Mouse (Mus musculus) forebrain, postnatal 0 days (tissue): ENCODE data around the gene Dhx16. TPM values are rescaled to one million over a fixed set of nuclear protein-coding genes. Genes with fewer than 3 reads are reported as not detected.
A peak's percentile ranks its signal among the peaks of the same experiment; 100 is the strongest.

Experiments
- ATAC-seq: fragments of 200-750 bp; cut with Nextera tagmentation; 2 replicates; pipeline ENCODE4 v1.8.0; 2017; ENCODE audit warnings: mild to moderate bottlenecking, moderate library complexity
- DNase-seq: peaks from one replicate; pipeline ENCODE4 v3.0.0-alpha.2; 2015
- H3K27ac ChIP-seq: fragments of 300-500 bp; sonication (generic); 2 replicates; pipeline ENCODE4 v1.5.1; 2014; ENCODE audit warnings: low read depth, mild to moderate bottlenecking, antibody characterized with exemption, low read length, moderate library complexity, mixed read lengths
- H3K27me3 ChIP-seq: fragments of 300-500 bp; sonication (generic); 2 replicates; pipeline ENCODE4 v1.6.1; 2014; ENCODE audit warnings: mild to moderate bottlenecking, low read length, mixed read lengths; ENCODE audit not compliant: insufficient read depth
- H3K36me3 ChIP-seq: fragments of 300-500 bp; sonication (generic); 2 replicates; pipeline ENCODE4 v1.6.1; 2014; ENCODE audit warnings: mild to moderate bottlenecking, moderate library complexity; ENCODE audit not compliant: insufficient read depth
- H3K4me1 ChIP-seq: fragments of 300-500 bp; sonication (generic); 2 replicates; pipeline ENCODE4 v1.6.1; 2014; ENCODE audit warnings: antibody characterized with exemption; ENCODE audit not compliant: insufficient read depth
- H3K4me2 ChIP-seq: fragments of 300-500 bp; sonication (generic); 2 replicates; pipeline ENCODE4 v1.6.1; 2014; ENCODE audit warnings: low read depth, mild to moderate bottlenecking, moderate library complexity
- H3K4me3 ChIP-seq: fragments of 300-500 bp; sonication (generic); 2 replicates; pipeline ENCODE4 v1.5.1; 2014; ENCODE audit warnings: low read depth, low read length, mixed read lengths
- H3K9ac ChIP-seq: fragments of 300-500 bp; sonication (generic); 2 replicates; pipeline ENCODE4 v1.6.1; 2014; ENCODE audit warnings: mild to moderate bottlenecking
- H3K9me3 ChIP-seq: fragments of 300-500 bp; sonication (generic); 2 replicates; pipeline ENCODE4 v1.6.1; 2016; ENCODE audit warnings: low read length
- CTCF ChIP-seq: sonication (generic); IDR thresholded peaks from 2 replicates; pipeline ENCODE4 v1.5.1; 2016; ENCODE audit warnings: antibody characterized with exemption, control low read depth, low read depth
- WGBS: fragments of 180-500 bp; shearing (Covaris S2); extraction: QIAGEN DNeasy Blood & Tissue Kit; methylation state at CpG from one replicate; pipeline ENCODE4 v1.1.7; 2014; 5-methylcytosine and 5-hydroxymethylcytosine counted together
- polyA plus RNA-seq: library from polyadenylated mRNA; unstranded; fragments of >200 nt; fragmentation: Nextera tagmentation; extraction: Ambion mirVana; gene quantifications from 2 replicates; pipeline ENCODE4 v1.2.1, GENCODE M21; 2015
- total RNA-seq: library from RNA; depleted of rRNA; stranded (reverse); fragments of >200 nt; gene quantifications from 2 replicates; pipeline ENCODE4 v1.2.3, GENCODE M21; 2014

The Dhx16 gene
- total and polyA plus RNA-seq, 2 experiments from 2014 or later: 21.8 to 33.0 TPM

GRCm38 (mm10) chr17:35918276-35919059, 38.8 kb downstream of the Dhx16 start:
- no peaks in the 10 kb centered on the region for H3K27me3 ChIP-seq
- WGBS: under 1% methylated on average over 11 of the region's 11 CpGs
- H3K4me2 ChIP-seq: peak overlapping the region; percentile 79
- no peak for TF ChIP-seq CTCF
- H3K4me3 ChIP-seq: peak overlapping the region; percentile 72
- peak overlapping the region; percentile 100 for H3K27ac ChIP-seq
- H3K36me3 ChIP-seq: peaks cover 5% of the 10 kb centered on the region
- DNase-seq (no peak), ATAC-seq (no peak)
- peak overlapping the region; percentile 99 for H3K9ac ChIP-seq
- no peaks in the 10 kb centered on the region for H3K9me3 ChIP-seq
- peaks cover 18% of the 10 kb centered on the region for H3K4me1 ChIP-seq

- H3K4me1 ChIP-seq: peaks cover 18% of the 10 kb centered on the region
- WGBS: 5% methylated on average over 7 of the region's 7 CpGs
- DNase-seq: peak; percentile 97
- H3K4me2 ChIP-seq: peak overlapping the region; percentile 79
- peaks cover 11% of the 10 kb centered on the region for H3K36me3 ChIP-seq
- no peak for TF ChIP-seq CTCF
- H3K9ac ChIP-seq: peak overlapping the region; percentile 99
- H3K9me3 ChIP-seq: no peaks in the 10 kb centered on the region
- peak; percentile 53 for ATAC-seq
- H3K27me3 ChIP-seq: no peaks in the 10 kb centered on the region
- H3K4me3 ChIP-seq: peak overlapping the region; percentile 72
- peak overlapping the region; percentile 100 for H3K27ac ChIP-seq
Measured at GRCm38 (mm10) chr17:35919060-35919715, 39.6 kb downstream of the Dhx16 start.

- no peak for TF ChIP-seq CTCF
- Histone ChIP-seq H3K27me3 (no peaks in the 10 kb centered on the region), H3K9ac (peak overlapping the region; percentile 99), H3K4me2 (peak overlapping the region; percentile 79), H3K27ac (peak overlapping the region; percentile 100), H3K9me3 (no peaks in the 10 kb centered on the region), H3K4me3 (peak overlapping the region; percentile 72), H3K4me1 (peaks cover 18% of the 10 kb centered on the region), H3K36me3 (peaks cover 18% of the 10 kb centered on the region)
- DNase-seq (no peak), ATAC-seq (no peak)
- WGBS: 35% methylated on average over 6 of the region's 6 CpGs
Measured at GRCm38 (mm10) chr17:35919864-35920301, 40.3 kb downstream of the Dhx16 start.

- H3K9ac ChIP-seq: peak overlapping the region; percentile 99
- whole genome bisulfite sequencing: 68% methylated on average over 1 of the region's 1 CpGs
- no peak for DNase-seq
- H3K4me2 ChIP-seq: peak overlapping the region; percentile 79
- peaks cover 18% of the 10 kb centered on the region for H3K4me1 ChIP-seq
- no peak overlapping the region for H3K4me3 ChIP-seq
- peaks cover 23% of the 10 kb centered on the region for H3K36me3 ChIP-seq
- no peaks in the 10 kb centered on the region for H3K9me3 ChIP-seq
- no peaks in the 10 kb centered on the region for H3K27me3 ChIP-seq
- peak overlapping the region; percentile 100 for H3K27ac ChIP-seq
- ATAC-seq: no peak
- no peak for TF ChIP-seq CTCF
Measured at GRCm38 (mm10) chr17:35920384-35920783, 40.8 kb downstream of the Dhx16 start.

GRCm38 (mm10) chr17:35920862-35921562, 41.4 kb downstream of the Dhx16 start:
- no peaks in the 10 kb centered on the region for H3K9me3 ChIP-seq
- DNase-seq (peak; percentile 69), ATAC-seq (no peak)
- peaks cover 27% of the 10 kb centered on the region for H3K36me3 ChIP-seq
- H3K27me3 ChIP-seq: no peaks in the 10 kb centered on the region
- H3K27ac ChIP-seq: peak overlapping the region; percentile 11; the same call in 1 of the 2 replicates
- H3K9ac ChIP-seq: no peak overlapping the region
- no peak overlapping the region for H3K4me3 ChIP-seq
- WGBS: 66% methylated on average over 5 of the region's 5 CpGs
- no peak overlapping the region; the same call in 1 of the 2 replicates for H3K4me2 ChIP-seq
- H3K4me1 ChIP-seq: peaks cover 18% of the 10 kb centered on the region
- peak; percentile 74 for TF ChIP-seq CTCF

GRCm38 (mm10) chr17:35921710-35922109, 42.1 kb downstream of the Dhx16 start:
- Histone ChIP-seq H3K27ac (no peak overlapping the region), H3K4me2 (no peak overlapping the region)
- WGBS: 75% methylated on average over 4 of the region's 4 CpGs

More at GRCm38 (mm10) chr17:35921710-35922109, 42.1 kb downstream of the Dhx16 start:
- H3K27me3 ChIP-seq: no peaks in the 10 kb centered on the region
- H3K4me3 ChIP-seq: no peak overlapping the region
- H3K36me3 ChIP-seq: peaks cover 34% of the 10 kb centered on the region
- no peaks in the 10 kb centered on the region for H3K9me3 ChIP-seq
- DNase-seq: no peak
- no peak for ATAC-seq
- H3K4me1 ChIP-seq: peaks cover 18% of the 10 kb centered on the region
- H3K9ac ChIP-seq: no peak overlapping the region
- TF ChIP-seq CTCF: no peak
